Mouse (Mus musculus) right cerebral cortex, postnatal 36 days (tissue): ENCODE data around the gene Kif3b.
"Not testable (repeated sequence)": the region's sequence is repeated elsewhere in the genome, so short reads cannot be mapped to it uniquely, and the experiment has no call there.

Experiments used
- DNase-seq, 2 experiments: peaks; one replicate each; pipeline ENCODE4 v3.0.0; 2022; ENCODE audit warnings: low spot score in 2 of 2, mixed read lengths in 1 of 2

Gene Kif3b

GRCm38 (mm10) chr2:153290938-153291928, at the start of gene Kif3b:
Kif3b (plus strand) TSS chr2:153291413.
- peak; percentile 83 to 87 for DNase-seq

- no peak for DNase-seq
Observed at GRCm38 (mm10) chr2:153242156-153242555, 49.1 kb upstream of the Kif3b start.

GRCm38 (mm10) chr2:153249751-153250150, 41.5 kb upstream of the Kif3b start:
- no peak for DNase-seq

GRCm38 (mm10) chr2:153256604-153257003, 34.6 kb upstream of the Kif3b start:
- DNase-seq: no peak

- DNase-seq: no peak
Observed at GRCm38 (mm10) chr2:153259030-153259863, 32.0 kb upstream of the Kif3b start.

GRCm38 (mm10) chr2:153259864-153260674, 31.1 kb upstream of the Kif3b start:
- DNase-seq: no peak

- DNase-seq: no peak
Observed at GRCm38 (mm10) chr2:153263053-153263452, 28.2 kb upstream of the Kif3b start.

GRCm38 (mm10) chr2:153267331-153267730, 23.9 kb upstream of the Kif3b start:
- DNase-seq: no peak

- not testable (repeated sequence) for DNase-seq
Observed at GRCm38 (mm10) chr2:153270231-153270915, 20.8 kb upstream of the Kif3b start.

GRCm38 (mm10) chr2:153274200-153274918, 16.9 kb upstream of the Kif3b start:
- DNase-seq: not testable (repeated sequence)

- DNase-seq: no peak
Observed at GRCm38 (mm10) chr2:153274919-153275247, 16.3 kb upstream of the Kif3b start.

- not testable (repeated sequence) for DNase-seq
Observed at GRCm38 (mm10) chr2:153275577-153275976, 15.6 kb upstream of the Kif3b start.

GRCm38 (mm10) chr2:153276440-153276839, 14.8 kb upstream of the Kif3b start:
- no peak for DNase-seq

GRCm38 (mm10) chr2:153276846-153277245, 14.4 kb upstream of the Kif3b start:
- not testable (repeated sequence) for DNase-seq

GRCm38 (mm10) chr2:153278357-153278756, 12.9 kb upstream of the Kif3b start:
- no peak for DNase-seq

GRCm38 (mm10) chr2:153283919-153284318, 7.3 kb upstream of the Kif3b start:
- no peak for DNase-seq

- DNase-seq: no peak
Observed at GRCm38 (mm10) chr2:153286524-153286923, 4.7 kb upstream of the Kif3b start.

- no peak for DNase-seq
Observed at GRCm38 (mm10) chr2:153287835-153288234, 3.4 kb upstream of the Kif3b start.

- no peak for DNase-seq
Observed at GRCm38 (mm10) chr2:153292305-153292861, 1.2 kb downstream of the Kif3b start.

- DNase-seq: no peak
Observed at GRCm38 (mm10) chr2:153295196-153295595, 4.0 kb downstream of the Kif3b start.
